Mouse (Mus musculus) left cerebral cortex, postnatal 4 days (tissue): ENCODE results near the gene Tmem95. TPM values are rescaled to one million over a fixed set of nuclear protein-coding genes. Genes with fewer than 3 reads are reported as not detected.

Experiments used
- DNase-seq: peaks from one replicate; pipeline ENCODE4 v3.0.0-alpha.2; 2022
- intact Hi-C: fragments of 180-260 bp; cut with DNase I; formaldehyde crosslinking; loops from one replicate; pipeline ENCODE4 v1.15.1; 2025
- total RNA-seq, 2 experiments: library from RNA; stranded (reverse); gene quantifications; 2 replicates each; pipeline ENCODE4 v1.2.3; 2021

The Tmem95 gene
- total RNA-seq, 2 experiments from 2014 or later = not detected

- no peak for DNase-seq
- intact Hi-C loops = no loop called here
These were observed 33.9 kb upstream of the Tmem95 start for GRCm38 (mm10) chr11:69911701-69912100.

GRCm38 (mm10) chr11:69910781-69911560 is 33.2 kb upstream of the Tmem95 start:
- DNase-seq = no peak
- intact Hi-C loops = no loop called here

GRCm38 (mm10) chr11:69910177-69910576 is 32.4 kb upstream of the Tmem95 start:
- intact Hi-C loops = no loop called here
- no peak for DNase-seq

- DNase-seq = no peak
- intact Hi-C loops = no loop called here
These were observed 31.4 kb upstream of the Tmem95 start for GRCm38 (mm10) chr11:69909174-69909573.

- DNase-seq = no peak
- intact Hi-C loops = no loop called here
These were observed 30.8 kb upstream of the Tmem95 start for GRCm38 (mm10) chr11:69908645-69909044.

GRCm38 (mm10) chr11:69904311-69904710 is 26.5 kb upstream of the Tmem95 start:
- intact Hi-C loops = no loop called here
- DNase-seq = no peak

GRCm38 (mm10) chr11:69902972-69903371 is 25.2 kb upstream of the Tmem95 start:
- intact Hi-C loops = no loop called here
- no peak for DNase-seq

- no peak for DNase-seq
- intact Hi-C loops = no loop called here
These were observed 24.2 kb upstream of the Tmem95 start for GRCm38 (mm10) chr11:69901993-69902392.

GRCm38 (mm10) chr11:69901406-69901846 is 23.6 kb upstream of the Tmem95 start:
- intact Hi-C loops = no loop called here

GRCm38 (mm10) chr11:69900471-69901405 is 22.9 kb upstream of the Tmem95 start, which contains the start of the genes 2810408A11Rik and Neurl4:
2810408A11Rik (minus strand) TSS chr11:69900987.
Neurl4 (plus strand) TSS chr11:69901072.
- intact Hi-C loops = no loop called here

More at GRCm38 (mm10) chr11:69901406-69901846, 23.6 kb upstream of the Tmem95 start:
- DNase-seq = peak; percentile 97

GRCm38 (mm10) chr11:69899870-69900269 is 22.1 kb upstream of the Tmem95 start:
- no peak for DNase-seq
- intact Hi-C loops = no loop called here

More at GRCm38 (mm10) chr11:69900471-69901405, 22.9 kb upstream of the Tmem95 start, which contains the start of the genes 2810408A11Rik and Neurl4:
- DNase-seq = peak; percentile 91

GRCm38 (mm10) chr11:69895291-69895690 is 17.5 kb upstream of the Tmem95 start, which contains the start of gene Acap1:
Acap1 (minus strand) TSS chr11:69895539.
- intact Hi-C loops = no loop called here

GRCm38 (mm10) chr11:69894671-69895070 is 16.9 kb upstream of the Tmem95 start:
- intact Hi-C loops = no loop called here

More at GRCm38 (mm10) chr11:69895291-69895690, 17.5 kb upstream of the Tmem95 start, which contains the start of gene Acap1:
- DNase-seq = no peak

GRCm38 (mm10) chr11:69891482-69891881 is 13.7 kb upstream of the Tmem95 start:
- peak; percentile 50 for DNase-seq
- intact Hi-C loops = no loop called here

More at GRCm38 (mm10) chr11:69894671-69895070, 16.9 kb upstream of the Tmem95 start:
- no peak for DNase-seq

- DNase-seq = no peak
- intact Hi-C loops = no loop called here
These were observed 9.3 kb upstream of the Tmem95 start for GRCm38 (mm10) chr11:69886907-69887635.

- intact Hi-C loops = no loop called here
These were observed 6.8 kb upstream of the Tmem95 start for GRCm38 (mm10) chr11:69884663-69885062.

GRCm38 (mm10) chr11:69884240-69884639 is 6.4 kb upstream of the Tmem95 start:
- no peak for DNase-seq
- intact Hi-C loops = no loop called here

More at GRCm38 (mm10) chr11:69884663-69885062, 6.8 kb upstream of the Tmem95 start:
- DNase-seq = no peak

- DNase-seq = no peak
- intact Hi-C loops = no loop called here
These were observed 5.8 kb upstream of the Tmem95 start for GRCm38 (mm10) chr11:69883527-69884151.

- intact Hi-C loops = no loop called here
- DNase-seq = no peak
These were observed 5.2 kb upstream of the Tmem95 start for GRCm38 (mm10) chr11:69883066-69883465.
